ENCODE assay signal across 1 mouse cellular context in genomic region chr14:99045378-99046030, GRCm38 (mm10).
TF ChIP-seq lines count a peak whose summit lies in the region.

No protein-coding gene starts in this region.

TF ChIP-seq in CH12.LX, 34 proteins besides CTCF, POLR2A, EP300 and RAD21:
- TF ChIP-seq ZMIZ1 (IDR thresholded peaks at IDR 0.05; ENCODE audit: low read depth, low read length) (no peak), MXI1 (IDR thresholded peaks at IDR 0.05; ENCODE audit: low read depth, low read length) (peak; percentile 62; the same call in 1 of the 2 replicates)
